Mouse (Mus musculus) neural tube, embryonic 14.5 days (tissue): ENCODE data around the gene Gm20835. TPM values are rescaled to one million over a fixed set of nuclear protein-coding genes. Genes with fewer than 3 reads are reported as not detected.
"Not testable (repeated sequence)": the region's sequence is repeated elsewhere in the genome, so short reads cannot be mapped to it uniquely, and the experiment has no call there.

ENCODE experiments used
- ATAC-seq: fragments of 200-750 bp; cut with Nextera tagmentation; 2 replicates; pipeline ENCODE4 v1.8.0; 2017; ENCODE audit warnings: low read depth, mild to moderate bottlenecking, moderate TSS enrichment, moderate library complexity
- H3K27ac ChIP-seq: fragments of 300-500 bp; sonication (generic); 2 replicates; pipeline ENCODE4 v1.5.1; 2014; ENCODE audit warnings: low read depth, mild to moderate bottlenecking, control low read depth, low read length, moderate library complexity, mixed read lengths
- H3K27me3 ChIP-seq: fragments of 300-500 bp; sonication (generic); 2 replicates; pipeline ENCODE4 v1.6.1; 2014; ENCODE audit warnings: low read length; ENCODE audit not compliant: control insufficient read depth, insufficient read depth
- H3K36me3 ChIP-seq: fragments of 300-500 bp; sonication (generic); 2 replicates; pipeline ENCODE4 v1.6.1; 2014; ENCODE audit warnings: low read length, mixed read lengths; ENCODE audit not compliant: control insufficient read depth, insufficient read depth
- H3K4me1 ChIP-seq: fragments of 300-500 bp; sonication (generic); 2 replicates; pipeline ENCODE4 v1.6.1; 2014; ENCODE audit warnings: low read length; ENCODE audit not compliant: control insufficient read depth, insufficient read depth
- H3K4me2 ChIP-seq: fragments of 300-500 bp; sonication (generic); 2 replicates; pipeline ENCODE4 v1.6.1; 2014; ENCODE audit warnings: mild to moderate bottlenecking, low read depth, low read length, control low read depth
- H3K4me3 ChIP-seq: fragments of 300-500 bp; sonication (generic); 2 replicates; pipeline ENCODE4 v1.5.1; 2014; ENCODE audit warnings: low read depth, low read length, control low read depth, mixed read lengths
- H3K9ac ChIP-seq: fragments of 300-500 bp; sonication (generic); replicated peaks from 2 replicates; pipeline ENCODE4 v1.6.1; 2014; ENCODE audit warnings: low read depth, mild to moderate bottlenecking, control low read depth, low read length, mixed read lengths
- H3K9me3 ChIP-seq: fragments of 300-500 bp; sonication (generic); 2 replicates; pipeline ENCODE4 v1.6.1; 2016; ENCODE audit warnings: low read length; ENCODE audit not compliant: control insufficient read depth
- WGBS: fragments of 180-500 bp; shearing (Covaris S2); extraction: QIAGEN DNeasy Blood & Tissue Kit; methylation state at CpG from one replicate; pipeline ENCODE4 v1.1.7; 2014; 5-methylcytosine and 5-hydroxymethylcytosine counted together
- polyA plus RNA-seq: library from polyadenylated mRNA; unstranded; fragments of >200 nt; fragmentation: Nextera tagmentation; extraction: Ambion mirVana; gene quantifications from 2 replicates; pipeline ENCODE4 v1.2.1, GENCODE M21; 2014

Gene Gm20835
- polyA plus RNA-seq: not detected in 2 replicates

DNA sequence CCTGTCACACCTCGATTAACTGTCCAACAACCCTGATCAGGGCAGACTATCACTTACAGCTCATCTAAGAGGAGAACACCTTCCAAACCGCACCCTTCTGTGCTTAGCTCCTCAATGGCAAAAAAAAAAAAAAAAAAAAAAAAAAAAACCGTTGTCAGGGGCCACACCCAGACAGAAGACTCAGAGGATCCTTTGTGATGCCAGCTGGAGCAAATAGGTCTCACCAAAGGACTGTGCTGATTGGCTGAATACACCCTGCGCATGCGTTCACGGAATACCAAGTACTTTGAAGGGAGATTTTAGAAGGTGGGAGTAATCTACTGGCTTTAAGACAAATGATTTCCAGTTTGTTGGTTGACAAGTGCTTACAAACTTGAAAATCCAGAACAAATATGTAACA is at the start of gene Gm20835:
Gm20835 (minus strand) TSS at position 101 of the 400 bp plus-strand sequence.
- H3K9me3 ChIP-seq, H3K27me3 ChIP-seq, H3K27ac ChIP-seq, H3K4me3 ChIP-seq, H3K4me1 ChIP-seq, H3K4me2 ChIP-seq, H3K36me3 ChIP-seq, ATAC-seq, H3K9ac ChIP-seq: not testable (repeated sequence)
- no CpG with 5 or more reads among the region's 6 CpGs for WGBS
